Mouse (Mus musculus) forebrain, embryonic 11.5 days (tissue): Measurements from ENCODE around the gene Cdc42bpa. TPM values are rescaled to one million over a fixed set of nuclear protein-coding genes. Genes with fewer than 3 reads are reported as not detected.

Experiments used
- ATAC-seq: fragments of 200-750 bp; cut with Nextera tagmentation; replicated peaks from 2 replicates; pipeline ENCODE4 v1.8.0; 2017; ENCODE audit warnings: moderate TSS enrichment; ENCODE audit not compliant: low FRiP score
- DNase-seq: peaks from one replicate; pipeline ENCODE4 v3.0.0-alpha.2; 2017; ENCODE audit warnings: low spot score
- H3K27ac ChIP-seq: fragments of 300-500 bp; sonication (generic); 2 replicates; pipeline ENCODE4 v1.5.1; 2014; ENCODE audit warnings: low read depth, low read length
- H3K27me3 ChIP-seq: fragments of 300-500 bp; sonication (generic); 2 replicates; pipeline ENCODE4 v1.6.1; 2014; ENCODE audit warnings: mild to moderate bottlenecking, low read length, mixed read lengths; ENCODE audit not compliant: control insufficient read depth, insufficient read depth
- H3K36me3 ChIP-seq: fragments of 300-500 bp; sonication (generic); 2 replicates; pipeline ENCODE4 v1.6.1; 2014; ENCODE audit warnings: mild to moderate bottlenecking, low read length, moderate library complexity, mixed read lengths; ENCODE audit not compliant: control insufficient read depth, insufficient read depth
- H3K4me1 ChIP-seq: fragments of 300-500 bp; sonication (generic); replicated peaks from 2 replicates; pipeline ENCODE4 v1.6.1; 2014; ENCODE audit warnings: low read length, mixed read lengths; ENCODE audit not compliant: control insufficient read depth, insufficient read depth
- H3K4me2 ChIP-seq: fragments of 300-500 bp; sonication (generic); 2 replicates; pipeline ENCODE4 v1.6.1; 2014; ENCODE audit warnings: low read depth, mild to moderate bottlenecking, low read length, moderate library complexity, mixed read lengths; ENCODE audit not compliant: severe bottlenecking
- H3K4me3 ChIP-seq: fragments of 300-500 bp; sonication (generic); 2 replicates; pipeline ENCODE4 v1.5.1; 2014; ENCODE audit warnings: low read depth, low read length
- H3K9ac ChIP-seq: fragments of 300-500 bp; sonication (generic); 2 replicates; pipeline ENCODE4 v1.6.1; 2014; ENCODE audit warnings: low read length
- H3K9me3 ChIP-seq: fragments of 300-500 bp; sonication (generic); 2 replicates; pipeline ENCODE4 v1.6.1; 2016; ENCODE audit warnings: low read length, mixed read lengths; ENCODE audit not compliant: control insufficient read depth
- WGBS: fragments of 180-500 bp; shearing (Covaris S2); extraction: QIAGEN DNeasy Blood & Tissue Kit; methylation state at CpG from one replicate; pipeline ENCODE4 v1.1.7; 2014; 5-methylcytosine and 5-hydroxymethylcytosine counted together
- polyA plus RNA-seq: library from polyadenylated mRNA; unstranded; fragments of >200 nt; fragmentation: Nextera tagmentation; extraction: Ambion mirVana; gene quantifications from 2 replicates; pipeline ENCODE4 v1.2.1, GENCODE M21; 2014

Gene Cdc42bpa
- polyA plus RNA-seq, 1 experiment from 2014 or later, result 17.1 TPM

DNA sequence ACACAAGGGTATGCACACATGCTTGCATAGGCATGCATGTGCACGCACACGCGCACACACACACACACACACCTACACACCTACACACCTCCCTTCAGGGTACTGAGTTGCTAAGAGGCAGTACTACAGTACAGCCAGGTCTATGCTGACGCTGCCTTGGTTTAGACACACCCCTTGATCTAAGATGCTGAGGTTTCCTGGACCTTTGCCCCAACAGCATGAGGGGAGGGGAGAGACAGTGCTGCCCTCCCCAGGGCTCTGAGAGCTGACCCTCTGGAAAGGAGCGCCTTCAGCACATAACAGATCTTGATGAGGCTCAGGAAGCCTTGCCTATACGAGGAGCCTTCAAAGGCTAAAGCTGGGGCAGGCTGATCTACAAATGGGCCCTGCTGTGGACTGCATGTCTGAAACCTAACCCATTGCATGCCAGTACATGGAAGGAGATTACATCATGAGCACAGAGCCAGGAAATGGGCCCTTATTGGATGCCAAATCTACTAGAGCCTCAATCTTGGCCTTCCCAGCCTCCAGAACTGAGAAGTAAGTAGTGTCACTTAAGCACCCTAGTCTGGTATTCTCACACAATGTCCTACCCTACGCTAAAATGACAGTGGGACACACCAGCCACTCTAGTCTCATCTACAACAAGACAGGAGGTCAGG, 221.2 kb downstream of the Cdc42bpa start:
- Histone ChIP-seq H3K9me3 (no peaks in the 10 kb centered on the region), H3K4me2 (no peak overlapping the region), H3K4me1 (no peaks in the 10 kb centered on the region), H3K9ac (no peak overlapping the region), H3K36me3 (no peaks in the 10 kb centered on the region), H3K27ac (no peak overlapping the region), H3K4me3 (no peak overlapping the region), H3K27me3 (no peaks in the 10 kb centered on the region)
- ATAC-seq (no peak), DNase-seq (no peak)
- WGBS, result 87% methylated on average over 7 of the region's 7 CpGs

DNA sequence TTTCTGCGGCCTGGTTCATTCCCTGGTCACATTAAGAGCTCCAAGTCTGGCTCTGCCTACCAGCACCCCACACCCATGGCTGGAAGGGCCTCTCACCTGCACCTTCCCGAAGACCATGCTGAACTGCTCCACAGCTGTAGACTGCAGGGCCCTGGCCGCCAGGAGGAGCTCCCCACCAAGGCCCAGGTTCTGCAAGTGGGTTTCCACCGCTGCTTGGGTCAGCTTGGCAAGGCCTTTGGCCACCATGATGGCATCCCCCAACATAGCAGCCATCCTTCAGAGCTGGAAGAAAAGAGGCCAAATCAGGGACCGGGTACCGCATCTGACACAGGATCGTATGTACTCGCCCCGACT, 221.7 kb downstream of the Cdc42bpa start:
- Histone ChIP-seq H3K9me3 (no peaks in the 10 kb centered on the region), H3K27ac (no peak overlapping the region), H3K4me2 (no peak overlapping the region), H3K4me3 (no peak overlapping the region), H3K4me1 (no peaks in the 10 kb centered on the region), H3K9ac (no peak overlapping the region), H3K27me3 (no peaks in the 10 kb centered on the region), H3K36me3 (no peaks in the 10 kb centered on the region)
- 88% methylated on average over 9 of the region's 9 CpGs for WGBS
- ATAC-seq (no peak), DNase-seq (no peak)

- no peak overlapping the region for H3K9ac ChIP-seq
- H3K4me3 ChIP-seq, result no peak overlapping the region
- H3K27ac ChIP-seq, result no peak overlapping the region
- H3K4me2 ChIP-seq, result no peak overlapping the region
- no peak for ATAC-seq
- WGBS, result 86% methylated on average over 3 of the region's 3 CpGs
- no peaks in the 10 kb centered on the region for H3K4me1 ChIP-seq
- no peaks in the 10 kb centered on the region for H3K9me3 ChIP-seq
- no peaks in the 10 kb centered on the region for H3K27me3 ChIP-seq
- no peaks in the 10 kb centered on the region for H3K36me3 ChIP-seq
- DNase-seq, result no peak
These were observed 222.5 kb downstream of the Cdc42bpa start for GRCm38 (mm10) chr1:180182731-180183130.

DNA sequence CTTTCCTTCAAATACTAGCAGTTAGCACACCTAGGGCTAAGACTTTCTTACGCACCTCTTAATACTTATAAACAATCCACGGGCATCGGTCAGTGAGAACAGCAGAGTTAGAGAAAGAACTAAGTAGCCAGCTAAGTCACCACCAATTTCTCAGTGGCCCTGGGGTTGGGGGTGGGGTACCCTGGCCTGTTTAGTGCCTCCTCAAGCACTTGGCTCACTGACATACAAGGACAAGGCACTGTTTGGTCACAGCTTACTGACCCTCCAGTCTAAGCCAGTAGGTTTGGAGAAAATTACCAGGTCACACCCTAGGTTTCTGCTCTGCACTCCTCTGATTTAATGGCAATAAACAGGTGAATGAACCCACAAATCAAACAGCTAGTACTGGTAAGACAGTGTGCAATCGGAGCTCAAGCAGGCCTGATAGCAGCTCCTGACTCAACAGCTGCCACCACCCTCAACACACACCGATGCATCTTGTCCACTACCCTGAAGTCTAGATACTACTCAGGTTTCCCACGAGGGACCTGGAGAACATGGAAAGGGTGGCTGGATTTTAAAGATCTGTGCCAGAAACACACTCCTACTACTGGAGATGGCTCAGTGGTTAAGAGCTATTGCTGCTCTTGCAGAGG, 223.4 kb downstream of the Cdc42bpa start:
- no peaks in the 10 kb centered on the region for H3K27me3 ChIP-seq
- WGBS, result 91% methylated on average over 6 of the region's 6 CpGs

GRCm38 (mm10) chr1:180184768-180185167, 224.5 kb downstream of the Cdc42bpa start:
- H3K27ac ChIP-seq, result no peak overlapping the region
- no peaks in the 10 kb centered on the region for H3K9me3 ChIP-seq
- no peaks in the 10 kb centered on the region for H3K4me1 ChIP-seq
- H3K4me2 ChIP-seq, result no peak overlapping the region
- WGBS, result 63% methylated on average over 7 of the region's 7 CpGs
- no peak overlapping the region for H3K4me3 ChIP-seq
- no peak overlapping the region for H3K9ac ChIP-seq
- H3K36me3 ChIP-seq, result no peaks in the 10 kb centered on the region
- no peak for ATAC-seq
- no peaks in the 10 kb centered on the region for H3K27me3 ChIP-seq
- no peak for DNase-seq

More for the DNA sequence above, 223.4 kb downstream of the Cdc42bpa start:
- H3K36me3 ChIP-seq, result no peaks in the 10 kb centered on the region
- no peaks in the 10 kb centered on the region for H3K4me1 ChIP-seq
- no peak for ATAC-seq
- H3K4me2 ChIP-seq, result no peak overlapping the region
- H3K27ac ChIP-seq, result no peak overlapping the region
- no peak overlapping the region for H3K4me3 ChIP-seq
- no peak for DNase-seq
- no peak overlapping the region for H3K9ac ChIP-seq
- H3K9me3 ChIP-seq, result no peaks in the 10 kb centered on the region

GRCm38 (mm10) chr1:180185877-180186276, 225.6 kb downstream of the Cdc42bpa start:
- H3K27me3 ChIP-seq, result no peaks in the 10 kb centered on the region
- no peak for DNase-seq
- H3K27ac ChIP-seq, result no peak overlapping the region
- no peak overlapping the region for H3K4me2 ChIP-seq
- no peaks in the 10 kb centered on the region for H3K4me1 ChIP-seq
- H3K9me3 ChIP-seq, result no peaks in the 10 kb centered on the region
- no peaks in the 10 kb centered on the region for H3K36me3 ChIP-seq
- whole genome bisulfite sequencing, result 73% methylated on average over 5 of the region's 5 CpGs
- no peak overlapping the region for H3K9ac ChIP-seq
- no peak for ATAC-seq
- no peak overlapping the region for H3K4me3 ChIP-seq

DNA sequence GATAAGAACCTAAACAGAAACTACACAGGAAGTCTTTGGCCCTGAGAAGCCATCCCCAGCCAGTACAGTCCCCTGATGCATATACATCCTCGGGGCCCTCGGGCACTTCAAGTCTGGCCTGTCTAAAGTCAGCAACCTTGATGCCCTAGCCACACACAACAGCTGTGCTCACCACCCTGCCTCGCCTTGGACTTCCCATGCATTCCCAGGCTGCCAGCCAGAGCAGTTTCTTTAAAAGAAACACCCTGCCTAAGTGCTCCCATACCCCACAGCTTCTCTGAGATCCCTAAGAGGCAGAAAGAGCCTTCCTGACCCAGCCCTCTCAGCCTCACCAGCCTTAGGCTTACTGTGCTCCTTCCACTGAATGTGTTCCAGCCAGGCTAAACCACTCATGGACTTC, 226.1 kb downstream of the Cdc42bpa start:
- Histone ChIP-seq H3K4me3 (no peak overlapping the region), H3K27ac (no peak overlapping the region), H3K9ac (no peak overlapping the region), H3K4me1 (no peaks in the 10 kb centered on the region), H3K27me3 (no peaks in the 10 kb centered on the region), H3K36me3 (no peaks in the 10 kb centered on the region), H3K4me2 (no peak overlapping the region), H3K9me3 (no peaks in the 10 kb centered on the region)
- 91% methylated on average over 3 of the region's 3 CpGs for WGBS
- no peak for ATAC-seq
- no peak for DNase-seq

GRCm38 (mm10) chr1:180188951-180189350, 228.7 kb downstream of the Cdc42bpa start:
- 87% methylated on average over 4 of the region's 4 CpGs for WGBS
- Histone ChIP-seq H3K27ac (no peak overlapping the region), H3K27me3 (no peaks in the 10 kb centered on the region), H3K9me3 (no peaks in the 10 kb centered on the region), H3K9ac (no peak overlapping the region), H3K4me3 (no peak overlapping the region), H3K4me1 (no peaks in the 10 kb centered on the region), H3K4me2 (no peak overlapping the region), H3K36me3 (no peaks in the 10 kb centered on the region)
- no peak for ATAC-seq
- DNase-seq, result no peak

DNA sequence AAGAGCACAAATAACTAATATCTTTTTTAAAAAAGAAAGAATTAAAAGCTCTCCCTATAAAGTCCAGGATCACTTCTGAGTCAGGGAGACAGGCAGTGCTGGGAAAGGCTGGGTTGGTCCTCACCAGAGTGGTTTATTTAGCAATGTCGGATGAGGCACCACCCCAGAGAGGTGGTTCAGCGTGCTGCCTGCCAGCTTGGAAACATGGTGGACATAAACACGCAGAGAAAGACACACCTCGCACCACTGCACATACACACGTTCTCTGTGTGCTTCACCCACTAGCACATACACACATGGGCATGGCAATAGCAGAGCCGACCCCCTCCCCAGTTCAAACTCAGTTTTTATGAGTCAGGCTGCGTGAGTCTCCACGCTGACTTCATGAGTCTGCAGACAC, 230.8 kb downstream of the Cdc42bpa start:
- Histone ChIP-seq H3K4me2 (no peak overlapping the region), H3K27ac (no peak overlapping the region), H3K9ac (no peak overlapping the region), H3K4me1 (peaks cover 4% of the 10 kb centered on the region), H3K4me3 (no peak overlapping the region), H3K9me3 (no peaks in the 10 kb centered on the region), H3K36me3 (no peaks in the 10 kb centered on the region), H3K27me3 (no peaks in the 10 kb centered on the region)
- 88% methylated on average over 8 of the region's 8 CpGs for WGBS
- no peak for DNase-seq
- no peak for ATAC-seq
